ENCODE assay signal across 10 mouse cellular contexts in the genomic region with DNA sequence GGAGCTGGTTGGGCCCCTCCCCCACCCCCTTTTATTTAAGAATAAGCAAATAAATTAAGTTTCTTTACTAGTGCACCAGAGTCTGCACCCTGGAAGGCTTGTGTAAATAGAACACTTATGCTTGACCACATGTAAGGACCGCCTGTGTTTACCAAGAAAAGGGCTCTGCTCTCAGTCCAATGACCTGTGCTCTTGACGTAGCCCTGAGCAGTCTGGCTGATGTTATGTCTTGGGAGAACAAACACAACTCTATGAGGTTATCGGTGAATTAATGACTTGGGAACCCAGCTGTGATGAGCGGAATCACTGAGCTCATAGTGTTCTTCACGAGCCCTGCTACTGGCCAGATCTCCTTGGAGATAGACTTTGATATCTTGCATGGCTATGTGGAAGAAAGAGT. TPM values are rescaled to one million over a fixed set of nuclear protein-coding genes. Genes with fewer than 3 reads are reported as not detected.
DNase-seq lines count a peak whose midpoint lies in the region; ATAC-seq lines count a peak whose summit lies in the region.
"Had no signal": no experiment of that assay in that cellular context is flagged by ENCODE, and none has a peak within 500 bp of the region (broad histone marks: within the 10 kb centered on the region; RNA-seq: fewer than 3 reads in every experiment).

No protein-coding gene starts in this region.

- H3K36me3 ChIP-seq in heart, embryonic 11.5 days (ENCODE audit: control insufficient read depth, insufficient read depth, low read length): peaks cover under 1% of the 10 kb centered on the region; the same call in 1 of the 2 replicates
- no peaks in the 10 kb centered on the region for H3K36me3 ChIP-seq in midbrain, embryonic 11.5 days (ENCODE audit: control insufficient read depth, insufficient read depth, low read length)
- no peaks in the 10 kb centered on the region for H3K36me3 ChIP-seq in midbrain, embryonic 15.5 days (replicated peaks)
- H3K36me3 ChIP-seq in stomach, embryonic 16.5 days (ENCODE audit: control insufficient read depth, insufficient read depth, low read length): no peaks in the 10 kb centered on the region

- H3K4me3 ChIP-seq in heart, embryonic 11.5 days (ENCODE audit: low read depth, low read length): no peak overlapping the region
- no peak overlapping the region for H3K4me3 ChIP-seq in midbrain, embryonic 11.5 days (ENCODE audit: low read depth, low read length)
- no peak overlapping the region for H3K4me3 ChIP-seq in midbrain, embryonic 15.5 days
- no peak overlapping the region; the same call in 1 of the 2 replicates for H3K4me3 ChIP-seq in stomach, embryonic 16.5 days (replicated peaks; ENCODE audit: low read length)

- peaks cover 2% of the 10 kb centered on the region for H3K27me3 ChIP-seq in heart, embryonic 11.5 days (ENCODE audit: control insufficient read depth, insufficient read depth, low read length)
- peaks cover 14% of the 10 kb centered on the region for H3K27me3 ChIP-seq in midbrain, embryonic 11.5 days (ENCODE audit: control insufficient read depth, insufficient read depth, low read length)
- peaks cover 19% of the 10 kb centered on the region for H3K27me3 ChIP-seq in midbrain, embryonic 15.5 days (replicated peaks)
- no peaks in the 10 kb centered on the region for H3K27me3 ChIP-seq in stomach, embryonic 16.5 days (ENCODE audit: control insufficient read depth, insufficient read depth, low read length)

- H3K27ac ChIP-seq in heart, embryonic 11.5 days (ENCODE audit: low read depth, low read length): no peak overlapping the region
- no peak overlapping the region for H3K27ac ChIP-seq in midbrain, embryonic 11.5 days (ENCODE audit: low read depth, low read length)
- no peak overlapping the region for H3K27ac ChIP-seq in midbrain, embryonic 15.5 days
- no peak overlapping the region for H3K27ac ChIP-seq in stomach, embryonic 16.5 days (ENCODE audit: low read length)

- ATAC-seq in heart, embryonic 11.5 days (replicated peaks; ENCODE audit: insufficient number of reproducible peaks, low FRiP score, low TSS enrichment): no peak
- ATAC-seq in midbrain, embryonic 11.5 days (ENCODE audit: low FRiP score): peak; percentile 55; the same call in 1 of the 2 replicates
- no peak for ATAC-seq in midbrain, embryonic 15.5 days (replicated peaks)
- peak; percentile 53; the same call in 1 of the 2 replicates for ATAC-seq in stomach, embryonic 16.5 days (ENCODE audit: insufficient read depth, low FRiP score)
- ATAC-seq in frontal cortex, adult (ENCODE audit: low TSS enrichment): no peak
- ATAC-seq: activated CD4-positive, CD25-positive, alpha-beta regulatory T cell, adult 4 months; CD4-positive, CD25-positive, alpha-beta regulatory T cell, adult 4 months had no signal

- peak overlapping the region; percentile 9 for H3K4me2 ChIP-seq in heart, embryonic 11.5 days
- H3K4me2 ChIP-seq in midbrain, embryonic 11.5 days: no peak overlapping the region
- H3K4me2 ChIP-seq in midbrain, embryonic 15.5 days: no peak overlapping the region
- peak overlapping the region; percentile 45 for H3K4me2 ChIP-seq in stomach, embryonic 16.5 days (ENCODE audit: low read depth, low read length)

- no peaks in the 10 kb centered on the region; the same call in 1 of the 2 replicates for H3K9me3 ChIP-seq in heart, embryonic 11.5 days (replicated peaks; ENCODE audit: control insufficient read depth, low read length)
- no peaks in the 10 kb centered on the region for H3K9me3 ChIP-seq in midbrain, embryonic 11.5 days (ENCODE audit: control insufficient read depth, low read length)
- no peaks in the 10 kb centered on the region for H3K9me3 ChIP-seq in midbrain, embryonic 15.5 days
- no peaks in the 10 kb centered on the region for H3K9me3 ChIP-seq in stomach, embryonic 16.5 days (replicated peaks; ENCODE audit: control insufficient read depth, low read length)

- peaks cover 15% of the 10 kb centered on the region; the same call in 1 of the 2 replicates for H3K4me1 ChIP-seq in heart, embryonic 11.5 days (ENCODE audit: control insufficient read depth, insufficient read depth, low read length)
- H3K4me1 ChIP-seq in midbrain, embryonic 11.5 days (ENCODE audit: control insufficient read depth, insufficient read depth, low read length): 0 out of 2 replicates have a peak, but pooled peaks cover 2% of the 10 kb centered on the region
- peaks cover 20% of the 10 kb centered on the region for H3K4me1 ChIP-seq in midbrain, embryonic 15.5 days
- peaks cover 24% of the 10 kb centered on the region for H3K4me1 ChIP-seq in stomach, embryonic 16.5 days (ENCODE audit: control insufficient read depth, insufficient read depth, low read length)

- no peak for DNase-seq in heart, postnatal 25 days (ENCODE audit: low spot score)
- DNase-seq in midbrain, embryonic 11.5 days (ENCODE audit: low spot score, missing footprints): no peak
- DNase-seq in kidney, postnatal 36 days: peak; percentile 4 to 45
- DNase-seq in natural killer cell, adult 2 months (ENCODE audit: low spot score in 2 of 2): no peak

- no peak overlapping the region for H3K9ac ChIP-seq in heart, embryonic 11.5 days (ENCODE audit: low read depth, low read length)
- H3K9ac ChIP-seq in midbrain, embryonic 11.5 days (ENCODE audit: low read length): no peak overlapping the region
- H3K9ac ChIP-seq in midbrain, embryonic 15.5 days: no peak overlapping the region
- H3K9ac ChIP-seq in stomach, embryonic 16.5 days (ENCODE audit: low read length): no peak overlapping the region

- intact Hi-C loops in heart, postnatal 25 days (cut with DNase I): loop anchor here (2.0 kb wide), 1 partner anchor 28 kb away; no protein-coding TSS in a partner anchor

- 55% methylated on average over 5 of the region's 5 CpGs for WGBS in heart, embryonic 11.5 days (ENCODE audit: insufficient replicate concordance)
- WGBS in midbrain, embryonic 11.5 days: 60% methylated on average over 5 of the region's 5 CpGs
- 50% methylated on average over 5 of the region's 5 CpGs for WGBS in midbrain, embryonic 15.5 days
- WGBS in stomach, embryonic 16.5 days: 19% methylated on average over 5 of the region's 5 CpGs

RNA-seq across cellular contexts. Expression of a gene that starts 1.6 kb away (rescaled TPM):
- polyA plus RNA-seq in heart, embryonic 11.5 days (2014; fragmentation: Nextera tagmentation; extraction: Ambion mirVana): 23.5 and 28.2 TPM in 2 replicates
- 10 to 100 TPM in 1 of 2 experiments, 1 to 10 TPM in 1; 7.7 to 10.1 TPM for total RNA-seq in heart, postnatal 25 days (2021)
- polyA plus RNA-seq in midbrain, embryonic 11.5 days (2014; fragmentation: Nextera tagmentation; extraction: Ambion mirVana): 0.50 and 0.85 TPM in 2 replicates
- polyA plus RNA-seq in midbrain, embryonic 15.5 days (2015; fragmentation: Nextera tagmentation; extraction: Ambion mirVana): 5.4 and 6.5 TPM in 2 replicates
- 6.6 and 8.6 TPM in 2 replicates for polyA plus RNA-seq in stomach, embryonic 16.5 days (2015; fragmentation: Nextera tagmentation; extraction: Ambion mirVana)

RNA-seq across cellular contexts. Expression of a gene that starts 36.4 kb away (rescaled TPM):
- 1.9 and 2.4 TPM in 2 replicates for polyA plus RNA-seq in heart, embryonic 11.5 days (2014; fragmentation: Nextera tagmentation; extraction: Ambion mirVana)
- total RNA-seq in heart, postnatal 25 days (2021): under 1 TPM in 1 of 2 experiments, not detected in 1; 0.10 TPM
- 0.37 and 0.94 TPM in 2 replicates for polyA plus RNA-seq in midbrain, embryonic 11.5 days (2014; fragmentation: Nextera tagmentation; extraction: Ambion mirVana)
- 0.15 and 0.18 TPM in 2 replicates for polyA plus RNA-seq in midbrain, embryonic 15.5 days (2015; fragmentation: Nextera tagmentation; extraction: Ambion mirVana)
- 0.35 and 0.45 TPM in 2 replicates for polyA plus RNA-seq in stomach, embryonic 16.5 days (2015; fragmentation: Nextera tagmentation; extraction: Ambion mirVana)

Comparison
In these comparisons a context has a peak if more than half of its experiments do, and no peak if none do; other contexts are left out.
1. ATAC-seq: peak in midbrain, embryonic 11.5 days (single experiment) and stomach, embryonic 16.5 days (single experiment); none in heart, embryonic 11.5 days (single experiment), midbrain, embryonic 15.5 days (single experiment) and frontal cortex, adult (single experiment).
2. H3K4me2 ChIP-seq: peak in heart, embryonic 11.5 days (single experiment) and stomach, embryonic 16.5 days (single experiment); none in midbrain, embryonic 11.5 days (single experiment) and midbrain, embryonic 15.5 days (single experiment).
3. DNase-seq: peak in kidney, postnatal 36 days (2 of 2); none in heart, postnatal 25 days (single experiment), midbrain, embryonic 11.5 days (single experiment) and natural killer cell, adult 2 months (0 of 2).